Comparison of ENCODE assay signal across 12 mouse cellular contexts in genomic region chr2:120099263-120099662, GRCm38 (mm10). TPM values are rescaled to one million over a fixed set of nuclear protein-coding genes. Genes with fewer than 3 reads are reported as not detected.
DNase-seq lines count a peak whose midpoint lies in the region; ATAC-seq and TF ChIP-seq lines count a peak whose summit lies in the region.
"Had no signal": no experiment of that assay in that cellular context is flagged by ENCODE, and none has a peak within 500 bp of the region (broad histone marks: within the 10 kb centered on the region; RNA-seq: fewer than 3 reads in every experiment).

No protein-coding gene starts in this region.

- H3K27me3 ChIP-seq in kidney, adult 2 months (replicated peaks; ENCODE audit: control insufficient read depth, insufficient read depth, low read length): no peaks in the 10 kb centered on the region
- no peaks in the 10 kb centered on the region for H3K27me3 ChIP-seq in intestine, embryonic 16.5 days (replicated peaks; ENCODE audit: control insufficient read depth, insufficient read depth, low read length)
- H3K27me3 ChIP-seq: limb, embryonic 13.5 days had no signal

- ATAC-seq in intestine, embryonic 16.5 days: no peak

- 82% methylated on average over 4 of the region's 4 CpGs for WGBS in kidney, adult 2 months
- 70% methylated on average over 4 of the region's 4 CpGs for WGBS in intestine, embryonic 16.5 days

- H3K4me3 ChIP-seq in kidney, adult 2 months (ENCODE audit: insufficient read depth, low read depth, low read length): no peak overlapping the region
- H3K4me3 ChIP-seq in intestine, embryonic 16.5 days (ENCODE audit: low read length): no peak overlapping the region
- H3K4me3 ChIP-seq: erythroblast, embryonic 14.5 days; limb, embryonic 13.5 days had no signal

- H3K4me2 ChIP-seq in intestine, embryonic 16.5 days (ENCODE audit: low read depth, low read length): no peak overlapping the region
- H3K4me2 ChIP-seq: limb, embryonic 13.5 days had no signal

- H3K9ac ChIP-seq in intestine, embryonic 16.5 days (ENCODE audit: low read depth, low read length): no peak overlapping the region
- H3K9ac ChIP-seq: limb, embryonic 13.5 days had no signal

- TF ChIP-seq CTCF in kidney, adult 2 months (conservative IDR thresholded peaks at IDR 0.05; ENCODE audit: insufficient read depth, insufficient read length, low read depth, low read length): no peak

- H3K27ac ChIP-seq in kidney, adult 2 months (ENCODE audit: insufficient read depth, low read depth, low read length): peak overlapping the region; percentile 68
- peak overlapping the region; percentile 57 for H3K27ac ChIP-seq in intestine, embryonic 16.5 days (ENCODE audit: low read length)

- no peaks in the 10 kb centered on the region; the same call in 1 of the 2 replicates for H3K4me1 ChIP-seq in kidney, adult 2 months (ENCODE audit: control insufficient read depth, insufficient read depth, low read length)
- H3K4me1 ChIP-seq in intestine, embryonic 16.5 days (ENCODE audit: control insufficient read depth, insufficient read depth, low read length): peaks cover 10% of the 10 kb centered on the region; the same call in 1 of the 2 replicates

- no peaks in the 10 kb centered on the region for H3K9me3 ChIP-seq in intestine, embryonic 16.5 days (ENCODE audit: control insufficient read depth, low read length)
- H3K9me3 ChIP-seq: limb, embryonic 13.5 days had no signal

- no peak for DNase-seq in kidney, adult 2 months
- no peak for DNase-seq in kidney, postnatal 25 days
- DNase-seq in urinary bladder, postnatal 36 days (ENCODE audit: low spot score in 2 of 2): peak; percentile 38 to 52
- DNase-seq in urinary bladder, postnatal 4 days (ENCODE audit: low spot score in 2 of 2): no peak
- DNase-seq in thymus, postnatal 10 days (ENCODE audit: low spot score in 2 of 2): no peak
- no peak for DNase-seq in B cell, adult 2 months
- DNase-seq: cerebellum, adult 11 months; kidney, postnatal 10 days; thymus, postnatal 36 days had no signal

- TF ChIP-seq POLR2A in kidney, adult 2 months (IDR thresholded peaks at IDR 0.05; ENCODE audit: low read depth, low read length): no peak

- no peaks in the 10 kb centered on the region for H3K36me3 ChIP-seq in kidney, adult 2 months (ENCODE audit: control insufficient read depth, insufficient read depth, low read length)
- H3K36me3 ChIP-seq in intestine, embryonic 16.5 days (ENCODE audit: control insufficient read depth, insufficient read depth, low read length): no peaks in the 10 kb centered on the region; the same call in 1 of the 2 replicates
- H3K36me3 ChIP-seq: limb, embryonic 13.5 days had no signal

RNA-seq across cellular contexts. Expression of gene Ehd4, which starts 55.1 kb away (rescaled TPM):
- polyA plus RNA-seq in kidney, adult 2 months (2012; rRNA removed): 36.5 and 38.2 TPM in 2 replicates
- 46.0 and 51.7 TPM in 2 replicates for polyA plus RNA-seq in intestine, embryonic 16.5 days (2015; fragmentation: Nextera tagmentation; extraction: Ambion mirVana)

Comparison
In these comparisons a context has a peak if more than half of its experiments do, and no peak if none do; other contexts are left out.
1. DNase-seq: peak in urinary bladder, postnatal 36 days (2 of 2); none in kidney, adult 2 months (single experiment), kidney, postnatal 25 days (0 of 2), urinary bladder, postnatal 4 days (0 of 2), thymus, postnatal 10 days (0 of 2) and B cell, adult 2 months (0 of 2).